Mouse (Mus musculus) stomach, postnatal 0 days (tissue): ENCODE measurements around the gene Slc16a10. TPM values are rescaled to one million over a fixed set of nuclear protein-coding genes. Genes with fewer than 3 reads are reported as not detected.

Source experiments
- ATAC-seq: fragments of 200-750 bp; cut with Nextera tagmentation; 2 replicates; pipeline ENCODE4 v1.8.0; 2017; ENCODE audit not compliant: low FRiP score, low TSS enrichment
- DNase-seq: peaks from one replicate; pipeline ENCODE4 v3.0.0-alpha.2; 2016; ENCODE audit warnings: low spot score
- H3K27ac ChIP-seq: fragments of 300-500 bp; sonication (generic); replicated peaks from 2 replicates; pipeline ENCODE4 v1.5.1; 2014; ENCODE audit warnings: mild to moderate bottlenecking, control low read depth
- H3K27me3 ChIP-seq: fragments of 300-500 bp; sonication (generic); 2 replicates; pipeline ENCODE4 v1.6.1; 2014; ENCODE audit warnings: low read length; ENCODE audit not compliant: control insufficient read depth, insufficient read depth
- H3K36me3 ChIP-seq: fragments of 300-500 bp; sonication (generic); 2 replicates; pipeline ENCODE4 v1.6.1; 2014; ENCODE audit warnings: low read length, mixed read lengths; ENCODE audit not compliant: control insufficient read depth, insufficient read depth
- H3K4me1 ChIP-seq: fragments of 300-500 bp; sonication (generic); replicated peaks from 2 replicates; pipeline ENCODE4 v1.6.1; 2014; ENCODE audit warnings: antibody characterized with exemption; ENCODE audit not compliant: control insufficient read depth, insufficient read depth
- H3K4me2 ChIP-seq: fragments of 300-500 bp; sonication (generic); replicated peaks from 2 replicates; pipeline ENCODE4 v1.6.1; 2014; ENCODE audit warnings: low read depth, mild to moderate bottlenecking, control low read depth, moderate library complexity
- H3K4me3 ChIP-seq: fragments of 300-500 bp; sonication (generic); 2 replicates; pipeline ENCODE4 v1.5.1; 2014; ENCODE audit warnings: low read depth, low read length, control low read depth
- H3K9ac ChIP-seq: fragments of 300-500 bp; sonication (generic); 2 replicates; pipeline ENCODE4 v1.6.1; 2014; ENCODE audit warnings: mild to moderate bottlenecking, low read length, control low read depth, mixed read lengths
- H3K9me3 ChIP-seq: fragments of 300-500 bp; sonication (generic); 2 replicates; pipeline ENCODE4 v1.6.1; 2016; ENCODE audit warnings: low read length; ENCODE audit not compliant: control insufficient read depth
- CTCF ChIP-seq: IDR thresholded peaks from 2 replicates; pipeline ENCODE4 v1.5.1; 2016; ENCODE audit warnings: antibody characterized with exemption, low read depth, mild to moderate bottlenecking, moderate library complexity
- EP300 ChIP-seq: optimal IDR thresholded peaks from 2 replicates; pipeline ENCODE3; 2016; ENCODE audit warnings: antibody characterized with exemption
- WGBS: fragments of 180-500 bp; shearing (Covaris S2); extraction: QIAGEN DNeasy Blood & Tissue Kit; methylation state at CpG from one replicate; pipeline ENCODE4 v1.1.7; 2014; 5-methylcytosine and 5-hydroxymethylcytosine counted together
- polyA plus RNA-seq: library from polyadenylated mRNA; unstranded; fragments of >200 nt; fragmentation: Nextera tagmentation; extraction: Ambion mirVana; gene quantifications from 2 replicates; pipeline ENCODE4 v1.2.1, GENCODE M21; 2015

The Slc16a10 gene
- polyA plus RNA-seq, 1 experiment from 2014 or later: 2.6 TPM

- Histone ChIP-seq H3K27ac (no peak overlapping the region), H3K4me2 (no peak overlapping the region), H3K36me3 (no peaks in the 10 kb centered on the region), H3K4me3 (no peak overlapping the region), H3K27me3 (no peaks in the 10 kb centered on the region), H3K9me3 (no peaks in the 10 kb centered on the region), H3K9ac (no peak overlapping the region), H3K4me1 (no peaks in the 10 kb centered on the region)
- DNase-seq: no peak
- no peak for ATAC-seq
- TF ChIP-seq EP300 (no peak), CTCF (no peak)
- 70% methylated on average over 1 of the region's 1 CpGs for whole genome bisulfite sequencing
These were observed 8.4 kb downstream of the Slc16a10 start for GRCm38 (mm10) chr10:40133636-40134035.

- Histone ChIP-seq H3K36me3 (no peaks in the 10 kb centered on the region), H3K4me2 (no peak overlapping the region), H3K27me3 (no peaks in the 10 kb centered on the region), H3K9me3 (no peaks in the 10 kb centered on the region), H3K27ac (no peak overlapping the region), H3K9ac (no peak overlapping the region), H3K4me3 (no peak overlapping the region), H3K4me1 (no peaks in the 10 kb centered on the region)
- no peak for TF ChIP-seq CTCF
- TF ChIP-seq EP300: no peak
- WGBS: 85% methylated on average over 9 of the region's 9 CpGs
- DNase-seq: no peak
- no peak for ATAC-seq
These were observed 10.2 kb downstream of the Slc16a10 start for GRCm38 (mm10) chr10:40131690-40132418.

- no peak overlapping the region for H3K4me2 ChIP-seq
- H3K36me3 ChIP-seq: no peaks in the 10 kb centered on the region
- no peaks in the 10 kb centered on the region for H3K27me3 ChIP-seq
- ATAC-seq (no peak), DNase-seq (no peak)
- H3K9me3 ChIP-seq: no peaks in the 10 kb centered on the region
- no peak overlapping the region for H3K9ac ChIP-seq
- no peak overlapping the region for H3K4me3 ChIP-seq
- H3K27ac ChIP-seq: no peak overlapping the region
- H3K4me1 ChIP-seq: no peaks in the 10 kb centered on the region
- WGBS: 85% methylated on average over 1 of the region's 1 CpGs
- TF ChIP-seq EP300 (no peak), CTCF (no peak)
These were observed 11.9 kb downstream of the Slc16a10 start for GRCm38 (mm10) chr10:40130126-40130525.

DNA sequence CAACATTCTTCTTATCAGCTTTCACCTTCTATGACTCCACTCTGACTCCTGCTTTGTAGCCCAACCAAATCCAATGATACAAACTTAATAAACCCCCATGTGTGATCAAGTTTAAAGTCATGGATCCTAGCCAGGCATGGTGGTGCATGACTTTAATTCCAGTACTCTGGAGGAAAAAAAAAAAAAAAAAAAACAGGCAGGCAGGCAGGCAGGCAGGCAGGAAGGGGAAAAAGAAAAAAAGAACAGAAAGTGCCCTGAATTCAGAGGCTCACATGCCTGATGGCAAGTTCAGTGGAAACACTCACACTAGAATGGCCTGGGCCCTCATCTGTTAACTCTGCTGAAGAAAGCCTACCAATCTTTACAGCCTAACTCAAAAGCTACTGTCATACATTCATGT lies 12.9 kb downstream of the Slc16a10 start:
- no peak overlapping the region for H3K4me3 ChIP-seq
- no peak for DNase-seq
- H3K9me3 ChIP-seq: no peaks in the 10 kb centered on the region
- no peaks in the 10 kb centered on the region for H3K4me1 ChIP-seq
- no peaks in the 10 kb centered on the region for H3K27me3 ChIP-seq
- H3K36me3 ChIP-seq: no peaks in the 10 kb centered on the region
- H3K27ac ChIP-seq: no peak overlapping the region
- no peak overlapping the region for H3K4me2 ChIP-seq
- TF ChIP-seq EP300 (no peak), CTCF (no peak)
- H3K9ac ChIP-seq: no peak overlapping the region
- ATAC-seq: no peak

DNA sequence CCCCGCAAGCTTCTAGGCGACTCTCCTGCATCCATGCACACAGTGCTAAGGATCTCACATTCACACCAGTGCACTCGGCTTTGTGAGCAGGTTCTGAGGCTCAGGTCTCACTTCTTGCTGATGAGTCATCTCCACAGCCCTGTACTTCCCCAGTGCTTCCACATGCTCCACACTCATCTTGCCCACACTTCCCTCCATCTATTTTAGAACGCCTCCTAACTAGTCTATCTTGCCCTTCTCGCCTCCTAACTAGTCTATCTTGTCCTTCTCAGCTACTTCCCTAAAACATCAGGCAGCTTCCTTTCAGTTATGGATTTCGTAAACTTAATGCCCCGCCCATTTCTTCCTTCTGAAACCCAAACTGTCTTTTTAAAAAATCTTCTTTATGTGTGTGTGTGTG lies 13.6 kb downstream of the Slc16a10 start:
- no peak for ATAC-seq
- WGBS: 73% methylated on average over 7 of the region's 7 CpGs
- no peak for TF ChIP-seq EP300
- TF ChIP-seq CTCF: no peak

GRCm38 (mm10) chr10:40125200-40125599 lies 16.9 kb downstream of the Slc16a10 start:
- Histone ChIP-seq H3K9ac (no peak overlapping the region), H3K4me2 (no peak overlapping the region), H3K27ac (no peak overlapping the region), H3K27me3 (no peaks in the 10 kb centered on the region), H3K4me1 (no peaks in the 10 kb centered on the region), H3K9me3 (no peaks in the 10 kb centered on the region), H3K36me3 (no peaks in the 10 kb centered on the region), H3K4me3 (no peak overlapping the region)
- no peak for DNase-seq
- no peak for TF ChIP-seq CTCF
- TF ChIP-seq EP300: no peak
- no peak for ATAC-seq
- 76% methylated on average over 9 of the region's 9 CpGs for WGBS

More for the DNA sequence above, 13.6 kb downstream of the Slc16a10 start:
- no peaks in the 10 kb centered on the region for H3K9me3 ChIP-seq
- H3K9ac ChIP-seq: no peak overlapping the region
- H3K4me2 ChIP-seq: no peak overlapping the region
- no peaks in the 10 kb centered on the region for H3K4me1 ChIP-seq
- no peak overlapping the region for H3K27ac ChIP-seq
- H3K4me3 ChIP-seq: no peak overlapping the region
- no peaks in the 10 kb centered on the region for H3K27me3 ChIP-seq
- DNase-seq: no peak
- no peaks in the 10 kb centered on the region for H3K36me3 ChIP-seq
